Mouse (Mus musculus) layer of hippocampus, adult 8-10 months (tissue): ENCODE data around the gene Kdm3a. TPM values are rescaled to one million over a fixed set of nuclear protein-coding genes. Genes with fewer than 3 reads are reported as not detected.

Experiments used
- DNase-seq, 2 experiments: peaks; one replicate each; pipeline ENCODE4 v3.0.0; 2022; ENCODE audit warnings: low spot score in 2 of 2
- total RNA-seq, 4 experiments: library from RNA; stranded (reverse); gene quantifications; 2 replicates each; pipeline ENCODE4 v1.2.4; 2022

Kdm3a gene
- total RNA-seq, 4 experiments from 2014 or later, result 39.0 to 58.3 (median 49.8) TPM

- no peak for DNase-seq
Observed at GRCm38 (mm10) chr6:71579478-71579877, 53.3 kb downstream of the Kdm3a start.

GRCm38 (mm10) chr6:71575359-71575758, 57.4 kb downstream of the Kdm3a start:
- no peak for DNase-seq

- DNase-seq, result no peak
Observed at GRCm38 (mm10) chr6:71569025-71569424, 63.8 kb downstream of the Kdm3a start.

GRCm38 (mm10) chr6:71568616-71569015, 64.2 kb downstream of the Kdm3a start:
- DNase-seq, result no peak

GRCm38 (mm10) chr6:71556826-71557225, 76.0 kb downstream of the Kdm3a start:
- DNase-seq, result no peak

GRCm38 (mm10) chr6:71555507-71555951, 77.3 kb downstream of the Kdm3a start:
- DNase-seq, result no peak

- DNase-seq, result peak; percentile 91 to 96
Observed at GRCm38 (mm10) chr6:71543686-71544499, 88.9 kb downstream of the Kdm3a start, which contains the start of gene Chmp3. Gene Chmp3 (plus strand): TSS chr6:71543797.

Other genes with a start within 250 kb of the Kdm3a start
- gene Rmnd5a, start 192.4 kb downstream of the Kdm3a start, total RNA-seq, result 100 to 1,000 TPM in 2 of 4 experiments, 10 to 100 TPM in 2; 73.7 to 105 (median 89.5) TPM
- 10 to 100 TPM; 41.7 to 45.4 (median 45.3) TPM for gene Rnf103, start 139.1 kb downstream of the Kdm3a start, total RNA-seq
- gene Chmp3, start 89.2 kb downstream of the Kdm3a start, total RNA-seq, result 100 to 1,000 TPM; 102 to 115 (median 107) TPM
- 10 to 100 TPM; 69.8 to 75.0 (median 72.7) TPM for gene Reep1, start 74.6 kb upstream of the Kdm3a start, total RNA-seq
- gene Mrpl35, start 194.0 kb upstream of the Kdm3a start, total RNA-seq, result 10 to 100 TPM; 26.5 to 37.6 (median 31.4) TPM
- 100 to 1,000 TPM; 138 to 153 (median 143) TPM for gene Immt, start 198.3 kb upstream of the Kdm3a start, total RNA-seq